Mouse (Mus musculus) 3T3-L1 (cell line): Measurements from ENCODE around the gene Clec2g.
"Not testable (repeated sequence)": the region's sequence is repeated elsewhere in the genome, so short reads cannot be mapped to it uniquely, and the experiment has no call there.

Experiments used
- DNase-seq: peaks from one replicate; pipeline ENCODE4 v3.0.0-alpha.2; 2015; ENCODE audit warnings: low read depth, low spot score

The Clec2g gene

DNA sequence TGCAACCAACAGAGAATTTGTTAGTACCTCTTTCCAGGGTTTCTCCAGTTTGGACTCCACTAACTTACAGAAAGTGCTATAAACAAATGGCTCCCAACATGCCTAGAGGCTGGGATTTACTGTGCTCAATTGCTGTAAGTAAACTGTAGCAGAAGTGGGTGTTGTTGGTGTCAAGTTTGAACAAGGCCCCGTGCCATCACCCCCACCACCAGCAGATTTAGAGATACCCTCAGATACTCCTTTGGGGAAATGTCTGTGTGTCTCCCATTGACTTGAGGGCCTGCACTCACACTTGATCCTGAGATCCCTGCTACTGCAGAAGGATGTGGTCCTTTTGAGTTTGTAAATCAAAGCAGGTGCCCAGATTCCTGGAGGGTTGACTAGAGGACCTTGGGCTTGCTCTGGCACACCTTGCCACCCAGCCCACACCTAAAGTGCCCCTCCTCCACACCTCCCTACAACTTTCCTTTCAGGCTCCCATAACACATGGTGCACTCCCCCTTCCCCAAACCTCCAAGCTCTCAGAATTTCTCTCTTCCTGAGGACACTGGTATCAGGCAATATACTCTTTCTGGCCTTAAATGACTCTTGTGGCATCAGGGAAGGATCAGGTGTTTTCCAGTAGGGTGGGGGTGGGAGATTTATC is 37.3 kb downstream of the Clec2g start:
- no peak for DNase-seq

DNA sequence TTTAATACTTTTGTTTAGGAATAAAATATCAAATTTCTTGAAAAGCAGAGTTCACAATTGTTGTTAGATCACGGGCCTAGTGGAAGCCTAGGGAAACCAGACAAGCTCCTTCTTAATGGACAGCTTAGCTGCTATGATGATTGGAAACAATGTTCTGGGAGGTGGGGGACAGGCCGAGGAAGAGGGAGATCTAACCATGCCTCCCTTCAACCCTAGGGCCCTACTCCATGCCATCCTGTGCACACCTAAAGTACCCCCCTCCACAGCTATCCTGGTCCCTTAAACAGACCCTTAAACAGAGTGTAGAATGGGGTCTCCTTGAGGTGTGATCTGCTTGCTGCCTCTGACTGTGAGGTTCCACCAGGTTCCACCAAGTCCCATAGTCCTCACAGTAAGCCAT is 38.0 kb downstream of the Clec2g start:
- DNase-seq, result no peak

- peak; percentile 65 for DNase-seq
Observed at GRCm38 (mm10) chr6:128972687-128973438, 38.7 kb downstream of the Clec2g start.

DNA sequence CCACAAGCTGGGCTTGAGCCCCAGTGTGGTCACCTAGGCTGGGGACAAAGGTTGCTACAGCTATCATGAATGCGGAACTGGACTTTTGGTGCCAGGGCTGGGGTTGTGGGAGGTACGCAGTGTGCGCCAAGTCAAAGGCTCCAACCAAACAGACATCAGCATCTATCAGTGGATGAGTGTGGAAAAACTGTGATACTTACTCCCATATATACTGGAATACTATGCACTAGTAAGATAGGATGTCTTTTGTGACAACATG is 39.2 kb downstream of the Clec2g start:
- no peak for DNase-seq

DNA sequence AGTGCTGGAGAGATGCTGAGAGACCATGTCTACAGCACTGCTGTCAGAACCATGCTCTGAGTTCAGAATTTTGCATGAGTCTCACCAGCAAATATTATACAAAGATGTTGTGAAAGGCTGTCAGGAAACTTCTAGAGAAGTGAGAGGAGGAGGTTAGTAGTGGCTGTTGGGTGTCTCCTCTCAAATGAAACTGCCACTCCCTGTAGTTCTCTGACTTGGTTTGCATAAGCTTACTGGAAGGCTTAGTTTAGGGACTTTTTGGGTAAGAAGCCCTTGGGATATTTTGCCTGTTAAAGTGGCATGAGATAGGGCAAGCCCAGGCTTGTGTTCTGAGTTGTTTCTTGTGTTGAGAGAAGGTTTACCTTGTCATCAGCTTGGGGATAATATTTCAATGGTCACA is 40.7 kb downstream of the Clec2g start:
- DNase-seq, result not testable (repeated sequence)

DNA sequence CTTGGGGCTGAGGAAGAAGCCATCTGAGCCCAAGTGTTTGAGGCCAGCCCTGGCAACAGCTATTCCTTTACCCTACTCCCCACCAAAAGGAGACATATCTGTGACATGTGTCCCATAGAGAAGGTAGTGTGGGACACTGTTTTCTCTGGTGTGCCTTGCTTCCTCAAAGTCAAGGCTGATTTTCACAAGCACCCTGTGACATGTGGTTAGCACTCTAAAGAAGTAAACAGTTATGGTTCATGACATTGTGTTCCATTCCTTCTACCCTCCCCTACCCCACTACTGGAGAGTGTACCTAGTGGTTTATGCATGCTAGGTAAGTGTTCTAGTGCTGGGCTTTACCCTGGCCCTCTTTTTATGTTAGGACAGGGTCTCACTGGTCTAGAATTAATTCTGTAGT is 42.0 kb downstream of the Clec2g start:
- no peak for DNase-seq

DNA sequence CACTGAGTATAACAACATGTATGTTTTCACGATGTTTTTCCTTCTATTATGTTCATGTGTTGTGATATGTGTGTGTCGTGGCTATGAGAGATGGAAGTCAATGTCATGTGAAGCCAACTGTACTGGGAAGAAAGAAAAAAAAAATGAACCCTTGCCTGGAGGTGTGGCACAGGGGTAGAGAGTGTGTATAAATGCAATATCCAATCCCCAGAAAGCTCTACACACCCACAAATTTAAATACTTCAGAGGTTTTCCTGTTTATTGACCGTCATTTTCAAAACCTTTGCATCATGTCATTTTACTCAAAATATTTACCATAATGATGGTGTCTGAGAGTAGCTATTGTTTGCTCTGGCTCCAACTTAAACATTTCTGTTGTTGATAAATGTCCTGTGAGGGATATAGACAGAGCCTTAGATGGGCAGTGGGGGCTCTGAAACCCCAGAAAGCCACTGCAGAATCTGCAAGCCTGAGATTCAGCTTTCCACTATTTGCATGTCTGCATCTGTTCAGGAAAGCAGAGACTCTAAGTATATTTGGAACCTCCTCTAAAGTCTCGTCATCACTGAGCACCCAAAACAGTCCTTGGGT is 47.9 kb downstream of the Clec2g start:
- not testable (repeated sequence) for DNase-seq

- DNase-seq, result no peak
Observed at GRCm38 (mm10) chr6:128992337-128992736, 58.2 kb downstream of the Clec2g start.

- no peak for DNase-seq
Observed at GRCm38 (mm10) chr6:128992753-128993152, 58.6 kb downstream of the Clec2g start.

GRCm38 (mm10) chr6:128993221-128993620 is 59.0 kb downstream of the Clec2g start:
- no peak for DNase-seq

- no peak for DNase-seq
Observed at GRCm38 (mm10) chr6:128994336-128994735, 60.2 kb downstream of the Clec2g start.

DNA sequence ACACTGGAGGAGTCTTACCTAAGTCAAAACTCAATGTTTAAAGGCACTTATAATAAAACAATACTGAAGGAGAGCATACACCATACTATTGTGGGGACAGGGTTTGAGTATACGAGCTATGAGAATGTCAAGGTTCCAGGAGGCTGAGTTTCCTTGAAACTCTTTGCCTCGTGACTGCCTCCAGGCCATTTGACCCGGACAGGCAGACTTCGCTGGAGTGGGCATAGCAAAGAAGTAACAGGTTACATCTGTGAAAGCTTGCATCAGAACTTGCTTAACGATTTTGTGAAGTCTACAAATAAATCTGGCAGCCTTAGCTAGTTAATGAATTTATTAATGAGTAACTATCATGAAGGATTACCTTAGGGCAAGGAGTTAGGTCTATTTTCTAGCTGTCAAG is 60.6 kb downstream of the Clec2g start:
- no peak for DNase-seq

GRCm38 (mm10) chr6:128995250-128996053 is 61.3 kb downstream of the Clec2g start:
- no peak for DNase-seq

GRCm38 (mm10) chr6:128996054-128996767 is 62.0 kb downstream of the Clec2g start:
- DNase-seq, result no peak

DNA sequence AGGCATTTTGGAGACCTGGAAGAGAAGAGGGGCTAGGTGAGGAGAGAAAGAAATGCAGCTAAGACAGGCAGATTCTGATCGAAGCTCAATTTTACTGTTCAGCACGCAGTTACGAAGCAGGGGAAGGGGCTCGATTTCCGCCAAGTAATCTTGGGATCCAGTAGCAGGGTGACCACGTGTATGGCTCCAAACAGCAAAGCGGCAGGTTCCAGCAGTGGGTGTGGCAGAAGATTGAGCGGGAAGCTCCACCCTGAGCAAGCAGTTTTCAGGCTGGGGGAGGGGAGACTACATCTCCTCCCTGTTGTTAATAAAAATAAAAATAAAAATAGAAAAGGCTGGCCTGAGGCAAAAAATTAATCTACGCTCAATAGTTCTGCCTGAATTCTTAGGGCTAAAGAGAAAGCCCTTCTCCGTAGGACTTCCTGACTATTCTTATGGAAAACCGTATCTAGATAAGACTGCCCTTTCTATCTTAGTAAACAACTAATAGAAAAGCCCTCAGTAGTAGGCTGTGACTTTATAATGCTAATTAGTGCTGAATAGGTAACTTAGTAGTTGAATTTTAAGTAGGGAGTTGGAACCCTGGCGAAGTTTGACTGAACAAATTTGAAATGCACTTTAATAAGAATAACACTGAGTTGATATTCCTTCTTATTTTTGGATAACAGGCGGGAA is 62.7 kb downstream of the Clec2g start:
- no peak for DNase-seq

- no peak for DNase-seq
Observed at GRCm38 (mm10) chr6:129001392-129001791, 67.2 kb downstream of the Clec2g start.

DNA sequence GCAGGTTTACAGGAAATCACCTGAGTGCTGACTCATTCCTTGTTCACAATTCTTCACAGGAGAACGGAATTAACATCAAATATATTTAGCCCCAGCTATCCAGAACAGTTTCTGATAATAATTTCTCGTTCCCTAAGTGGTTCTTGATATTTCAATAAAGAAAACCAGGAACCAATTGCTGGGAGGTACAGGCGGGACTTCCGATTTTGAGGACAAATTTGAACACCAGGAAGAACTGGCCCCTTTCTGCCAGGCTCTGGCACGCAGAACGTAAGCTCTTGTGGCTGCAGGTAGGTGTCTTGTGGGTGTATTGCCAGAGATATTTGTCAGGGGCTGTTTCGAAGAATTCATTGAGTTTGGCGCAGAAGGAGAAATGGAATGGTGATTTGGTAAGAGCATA is 74.4 kb downstream of the Clec2g start:
- DNase-seq, result no peak

DNA sequence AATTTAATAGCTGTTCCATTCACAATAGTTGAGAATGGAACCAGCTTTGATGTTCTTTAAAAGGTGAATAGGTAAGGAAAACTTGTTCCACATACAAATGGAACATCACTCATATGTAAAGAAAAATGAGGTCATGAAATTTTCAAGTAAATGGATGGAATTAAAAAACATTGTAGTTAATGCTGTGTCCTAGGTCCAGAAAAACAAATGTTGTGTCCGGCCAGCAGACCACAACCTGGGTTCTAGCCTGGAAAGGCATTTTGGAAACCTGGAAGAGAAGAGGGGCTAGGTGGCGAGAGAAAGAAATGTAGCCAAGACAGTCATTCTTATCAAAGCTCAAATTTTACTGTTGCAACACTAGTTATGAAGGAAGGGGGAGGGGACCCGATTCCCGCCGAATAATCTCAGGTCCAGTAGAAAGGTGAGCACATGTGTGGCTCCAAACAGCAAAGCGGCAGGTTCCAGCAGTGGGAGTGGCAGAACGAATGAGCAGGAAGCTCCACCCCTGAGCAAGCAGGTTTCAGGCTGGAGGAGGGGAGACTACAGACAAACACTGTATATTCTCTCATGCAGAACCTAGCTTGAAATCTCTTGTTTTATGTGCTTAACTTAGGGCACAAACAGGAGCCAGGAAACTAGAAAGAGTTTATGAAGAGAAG is 75.8 kb downstream of the Clec2g start:
- not testable (repeated sequence) for DNase-seq

- DNase-seq, result no peak
Observed at GRCm38 (mm10) chr6:129010505-129010873, 76.3 kb downstream of the Clec2g start.

- not testable (repeated sequence) for DNase-seq
Observed at GRCm38 (mm10) chr6:129012012-129012411, 77.8 kb downstream of the Clec2g start.

GRCm38 (mm10) chr6:129012966-129013365 is 78.8 kb downstream of the Clec2g start:
- no peak for DNase-seq
